Mouse (Mus musculus): ENCODE results near the gene Sptssa. TPM values are rescaled to one million over a fixed set of nuclear protein-coding genes. Genes with fewer than 3 reads are reported as not detected.
"Not testable (repeated sequence)": the region's sequence is repeated elsewhere in the genome, so short reads cannot be mapped to it uniquely, and the experiment has no call there.

Sptssa gene
- polyA plus RNA-seq, 1 experiment, result 101 TPM

- 39% methylated on average over 6 of the region's 6 CpGs for WGBS
- Histone ChIP-seq H3K27ac (ENCODE audit: insufficient read depth, low read depth, low read length) (no peak overlapping the region), H3K36me3 (ENCODE audit: control insufficient read depth, insufficient read depth, low read length) (peaks cover 5% of the 10 kb centered on the region; the same call in 1 of the 2 replicates), H3K4me3 (ENCODE audit: low read depth, low read length) (no peak overlapping the region), H3K27me3 (ENCODE audit: control insufficient read depth, insufficient read depth, low read length) (no peaks in the 10 kb centered on the region), H3K4me1 (ENCODE audit: control insufficient read depth, insufficient read depth, insufficient read length, low read length) (peaks cover 4% of the 10 kb centered on the region; the same call in 1 of the 2 replicates)
- TF ChIP-seq CTCF (IDR thresholded peaks at IDR 0.05; ENCODE audit: extremely low read depth, insufficient read length, insufficient replicate concordance, low read depth, low read length) (no peak), POLR2A (IDR thresholded peaks at IDR 0.05; ENCODE audit: low read depth, low read length) (no peak)
Measured at GRCm38 (mm10) chr12:54665526-54665925, 9.2 kb upstream of the Sptssa start.

- not testable (repeated sequence) for H3K36me3 ChIP-seq (ENCODE audit: control insufficient read depth, insufficient read depth, low read length); H3K27ac ChIP-seq (ENCODE audit: insufficient read depth, low read depth, low read length); H3K4me3 ChIP-seq (ENCODE audit: low read depth, low read length); H3K27me3 ChIP-seq (ENCODE audit: control insufficient read depth, insufficient read depth, low read length)
- peaks cover 18% of the 10 kb centered on the region; the same call in 1 of the 2 replicates for H3K4me1 ChIP-seq (ENCODE audit: control insufficient read depth, insufficient read depth, insufficient read length, low read length)
- 88% methylated on average over 5 of the region's 5 CpGs for WGBS
Measured at GRCm38 (mm10) chr12:54661470-54661869, 5.1 kb upstream of the Sptssa start.

- no peaks in the 10 kb centered on the region for H3K27me3 ChIP-seq (ENCODE audit: control insufficient read depth, insufficient read depth, low read length)
- peaks cover 14% of the 10 kb centered on the region; the same call in 1 of the 2 replicates for H3K4me1 ChIP-seq (ENCODE audit: control insufficient read depth, insufficient read depth, insufficient read length, low read length)
- TF ChIP-seq POLR2A (IDR thresholded peaks at IDR 0.05; ENCODE audit: low read depth, low read length), result no peak
- TF ChIP-seq CTCF (IDR thresholded peaks at IDR 0.05; ENCODE audit: extremely low read depth, insufficient read length, insufficient replicate concordance, low read depth, low read length), result no peak
- H3K36me3 ChIP-seq (ENCODE audit: control insufficient read depth, insufficient read depth, low read length), result no peaks in the 10 kb centered on the region
- no peak overlapping the region for H3K4me3 ChIP-seq (ENCODE audit: low read depth, low read length)
- WGBS, result 48% methylated on average over 3 of the region's 3 CpGs
- H3K27ac ChIP-seq (ENCODE audit: insufficient read depth, low read depth, low read length), result peak overlapping the region; percentile 55
Measured at GRCm38 (mm10) chr12:54659901-54660300, 3.5 kb upstream of the Sptssa start.

- Histone ChIP-seq H3K36me3 (ENCODE audit: control insufficient read depth, insufficient read depth, low read length) (no peaks in the 10 kb centered on the region), H3K4me1 (ENCODE audit: control insufficient read depth, insufficient read depth, insufficient read length, low read length) (peaks cover 17% of the 10 kb centered on the region; the same call in 1 of the 2 replicates), H3K4me3 (ENCODE audit: low read depth, low read length) (no peak overlapping the region), H3K27ac (ENCODE audit: insufficient read depth, low read depth, low read length) (no peak overlapping the region; the same call in 1 of the 2 replicates), H3K27me3 (ENCODE audit: control insufficient read depth, insufficient read depth, low read length) (no peaks in the 10 kb centered on the region)
- 40% methylated on average over 7 of the region's 7 CpGs for WGBS
- TF ChIP-seq CTCF (IDR thresholded peaks at IDR 0.05; ENCODE audit: extremely low read depth, insufficient read length, insufficient replicate concordance, low read depth, low read length), result no peak
- TF ChIP-seq POLR2A (IDR thresholded peaks at IDR 0.05; ENCODE audit: low read depth, low read length), result no peak
Measured at GRCm38 (mm10) chr12:54658425-54659092, 2.2 kb upstream of the Sptssa start.

GRCm38 (mm10) chr12:54657951-54658350, 1.6 kb upstream of the Sptssa start:
- 90% methylated on average over 5 of the region's 5 CpGs for WGBS

GRCm38 (mm10) chr12:54657226-54657625, 853 bp upstream of the Sptssa start:
- 59% methylated on average over 2 of the region's 2 CpGs for WGBS
- Histone ChIP-seq H3K27me3 (ENCODE audit: control insufficient read depth, insufficient read depth, low read length) (no peaks in the 10 kb centered on the region), H3K4me1 (ENCODE audit: control insufficient read depth, insufficient read depth, insufficient read length, low read length) (peaks cover 20% of the 10 kb centered on the region), H3K36me3 (ENCODE audit: control insufficient read depth, insufficient read depth, low read length) (no peaks in the 10 kb centered on the region), H3K4me3 (ENCODE audit: low read depth, low read length) (no peak overlapping the region), H3K27ac (ENCODE audit: insufficient read depth, low read depth, low read length) (no peak overlapping the region)
- TF ChIP-seq POLR2A (IDR thresholded peaks at IDR 0.05; ENCODE audit: low read depth, low read length), result no peak
- TF ChIP-seq CTCF (IDR thresholded peaks at IDR 0.05; ENCODE audit: extremely low read depth, insufficient read length, insufficient replicate concordance, low read depth, low read length), result no peak

More at GRCm38 (mm10) chr12:54657951-54658350, 1.6 kb upstream of the Sptssa start:
- TF ChIP-seq POLR2A (IDR thresholded peaks at IDR 0.05; ENCODE audit: low read depth, low read length) (no peak), CTCF (IDR thresholded peaks at IDR 0.05; ENCODE audit: extremely low read depth, insufficient read length, insufficient replicate concordance, low read depth, low read length) (no peak)
- Histone ChIP-seq H3K27ac (ENCODE audit: insufficient read depth, low read depth, low read length) (no peak overlapping the region), H3K36me3 (ENCODE audit: control insufficient read depth, insufficient read depth, low read length) (no peaks in the 10 kb centered on the region), H3K27me3 (ENCODE audit: control insufficient read depth, insufficient read depth, low read length) (no peaks in the 10 kb centered on the region), H3K4me1 (ENCODE audit: control insufficient read depth, insufficient read depth, insufficient read length, low read length) (peaks cover 17% of the 10 kb centered on the region; the same call in 1 of the 2 replicates), H3K4me3 (ENCODE audit: low read depth, low read length) (no peak overlapping the region)

- no peak for TF ChIP-seq CTCF (IDR thresholded peaks at IDR 0.05; ENCODE audit: extremely low read depth, insufficient read length, insufficient replicate concordance, low read depth, low read length)
- no peak for TF ChIP-seq POLR2A (IDR thresholded peaks at IDR 0.05; ENCODE audit: low read depth, low read length)
- Histone ChIP-seq H3K4me1 (ENCODE audit: control insufficient read depth, insufficient read depth, insufficient read length, low read length) (peaks cover 26% of the 10 kb centered on the region), H3K27ac (ENCODE audit: insufficient read depth, low read depth, low read length) (peak overlapping the region; percentile 70), H3K4me3 (ENCODE audit: low read depth, low read length) (peak overlapping the region; percentile 84), H3K36me3 (ENCODE audit: control insufficient read depth, insufficient read depth, low read length) (0 out of 2 replicates have a peak, but pooled peaks cover 3% of the 10 kb centered on the region), H3K27me3 (ENCODE audit: control insufficient read depth, insufficient read depth, low read length) (no peaks in the 10 kb centered on the region)
- WGBS, result under 1% methylated on average over 22 of the region's 22 CpGs
Measured at GRCm38 (mm10) chr12:54656039-54656395, 356 bp downstream of the Sptssa start.
